Mouse (Mus musculus): ENCODE data around the gene Gnb1l.

The Gnb1l gene

GRCm38 (mm10) chr16:18547891-18548290, 49.4 kb downstream of the Gnb1l start:
- no peak for DNase-seq (ENCODE audit: low spot score in 2 of 2)

DNA sequence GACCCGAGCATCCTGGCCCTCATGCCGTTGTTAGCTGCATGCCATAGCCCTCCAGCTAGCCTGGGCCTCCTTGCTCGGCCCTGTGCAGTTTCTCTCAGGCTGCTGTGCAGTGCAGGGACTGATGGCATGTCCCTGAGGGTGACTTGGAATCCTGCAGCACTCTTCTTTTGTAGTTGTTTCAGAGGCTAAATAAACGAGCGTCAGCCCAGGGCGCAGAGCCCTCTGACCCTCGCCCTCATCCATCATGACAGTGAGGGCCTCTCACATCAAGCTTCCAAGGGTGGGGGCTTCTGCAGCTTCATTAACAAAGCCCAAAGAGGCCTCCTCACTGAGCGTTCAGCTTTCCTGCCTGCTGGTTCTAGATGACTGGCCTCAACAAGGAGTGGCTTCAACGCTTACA, 53.1 kb downstream of the Gnb1l start:
- no peak for DNase-seq (ENCODE audit: low spot score in 2 of 2)

DNA sequence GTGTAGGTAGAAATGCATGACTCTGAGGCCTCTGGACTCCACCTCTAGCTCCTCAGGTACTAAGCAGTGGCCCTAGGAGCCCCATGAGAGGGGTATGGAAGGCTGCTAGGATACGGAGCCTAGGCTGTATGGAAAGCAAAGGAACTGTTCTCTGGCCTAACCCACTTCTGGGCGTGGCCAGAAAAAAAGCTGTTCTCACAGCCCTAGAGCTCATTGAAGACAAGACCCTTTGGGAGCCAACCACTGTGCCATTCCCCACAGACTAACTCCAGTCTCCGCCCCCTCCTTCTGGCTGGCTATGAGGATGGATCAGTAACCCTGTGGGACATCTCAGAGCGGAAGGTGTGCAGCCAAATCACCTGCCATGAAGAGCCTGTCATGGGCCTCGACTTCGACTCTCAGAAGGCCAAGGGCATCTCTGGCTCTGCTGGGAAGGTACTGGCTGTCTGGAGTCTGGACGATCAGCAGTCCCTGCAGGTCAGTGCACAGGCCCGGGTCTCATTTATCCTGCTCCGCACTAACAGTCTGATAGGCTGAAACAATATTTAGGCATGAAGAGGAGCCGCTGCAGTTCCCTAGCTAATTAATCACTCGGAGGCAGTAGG, 53.7 kb downstream of the Gnb1l start:
- no peak for DNase-seq (ENCODE audit: low spot score in 2 of 2)

GRCm38 (mm10) chr16:18554721-18555120, 56.2 kb downstream of the Gnb1l start:
- DNase-seq (ENCODE audit: low spot score in 2 of 2): no peak

GRCm38 (mm10) chr16:18555235-18555935, 56.9 kb downstream of the Gnb1l start:
- DNase-seq (ENCODE audit: low spot score in 2 of 2): no peak

- DNase-seq (ENCODE audit: low spot score in 2 of 2): no peak
Observed at GRCm38 (mm10) chr16:18556461-18556860, 57.9 kb downstream of the Gnb1l start.

DNA sequence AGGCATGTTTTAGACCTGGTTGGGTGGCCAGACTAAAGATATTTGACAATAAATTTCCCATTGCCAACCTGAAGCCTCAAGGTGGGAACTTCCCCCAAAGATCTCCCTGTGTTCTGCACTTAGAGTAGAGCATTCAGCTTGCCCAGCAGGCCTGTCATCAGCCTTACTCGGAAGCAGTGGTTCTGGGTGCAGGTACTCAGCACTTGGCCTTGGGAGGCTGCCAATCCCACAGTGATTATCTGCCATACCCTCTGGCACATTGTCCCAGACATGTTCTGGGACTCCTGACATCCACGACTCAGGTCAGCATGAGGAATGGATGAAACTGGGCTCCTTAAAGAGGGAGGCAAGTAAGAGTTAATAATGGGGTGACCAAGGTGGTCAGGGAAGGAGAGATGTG, 66.0 kb downstream of the Gnb1l start:
- no peak for DNase-seq (ENCODE audit: low spot score in 2 of 2)

- DNase-seq (ENCODE audit: low spot score in 2 of 2): no peak
Observed at GRCm38 (mm10) chr16:18568599-18568998, 70.1 kb downstream of the Gnb1l start.

GRCm38 (mm10) chr16:18574196-18574595, 75.7 kb downstream of the Gnb1l start:
- DNase-seq (ENCODE audit: low spot score in 2 of 2): no peak

DNA sequence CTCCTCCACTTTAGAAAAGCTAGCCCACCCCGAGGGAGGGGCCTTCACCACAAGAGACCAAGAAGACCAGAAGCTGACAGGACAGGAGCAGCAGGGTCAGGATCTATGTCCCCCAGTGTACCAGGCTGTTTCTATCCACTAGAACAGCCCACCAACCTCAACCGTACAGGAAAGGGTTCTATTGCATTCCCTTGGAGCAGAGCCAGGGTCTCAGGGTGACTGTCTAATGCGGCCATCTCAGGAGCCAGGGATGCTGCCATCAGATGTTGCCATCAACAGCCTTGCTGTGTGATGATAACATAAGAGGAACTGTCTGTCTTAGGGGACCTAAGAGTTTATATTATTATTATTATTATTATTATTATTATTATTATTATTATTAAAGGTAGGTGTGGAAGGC, 78.6 kb downstream of the Gnb1l start:
- no peak for DNase-seq (ENCODE audit: low spot score in 2 of 2)

- DNase-seq (ENCODE audit: low spot score in 2 of 2): no peak
Observed at GRCm38 (mm10) chr16:18577599-18578160, 79.2 kb downstream of the Gnb1l start.

GRCm38 (mm10) chr16:18580389-18580788, 81.9 kb downstream of the Gnb1l start:
- DNase-seq (ENCODE audit: low spot score in 2 of 2): no peak

DNA sequence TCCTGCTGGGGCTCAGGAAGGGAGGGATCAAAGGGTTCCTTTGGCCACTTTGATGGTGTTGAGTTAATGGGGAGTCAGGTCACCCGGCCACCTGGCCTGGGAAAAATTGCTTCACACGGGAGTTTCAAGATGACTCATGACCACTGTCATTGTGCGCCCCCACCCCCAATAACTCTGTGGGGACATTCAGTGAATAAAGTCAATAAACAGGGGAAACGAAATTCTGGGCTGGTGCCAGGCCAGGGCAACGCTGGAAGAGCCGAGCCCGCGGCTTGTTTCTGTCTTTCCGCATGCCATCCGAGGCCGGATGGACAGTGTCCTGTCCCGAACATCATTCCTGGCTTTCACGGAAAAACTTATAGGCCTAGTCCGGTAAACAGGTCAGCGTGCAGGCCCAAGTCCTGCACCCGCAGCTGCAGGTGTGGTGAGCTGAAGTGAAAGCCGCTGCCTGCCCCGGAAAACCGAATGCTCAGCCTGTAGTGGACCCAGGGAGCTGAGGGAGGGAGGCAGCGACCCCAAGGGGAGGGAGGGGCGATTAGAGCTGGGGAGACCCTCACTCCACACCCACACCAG, 82.6 kb downstream of the Gnb1l start:
- DNase-seq (ENCODE audit: low spot score in 2 of 2): no peak

DNA sequence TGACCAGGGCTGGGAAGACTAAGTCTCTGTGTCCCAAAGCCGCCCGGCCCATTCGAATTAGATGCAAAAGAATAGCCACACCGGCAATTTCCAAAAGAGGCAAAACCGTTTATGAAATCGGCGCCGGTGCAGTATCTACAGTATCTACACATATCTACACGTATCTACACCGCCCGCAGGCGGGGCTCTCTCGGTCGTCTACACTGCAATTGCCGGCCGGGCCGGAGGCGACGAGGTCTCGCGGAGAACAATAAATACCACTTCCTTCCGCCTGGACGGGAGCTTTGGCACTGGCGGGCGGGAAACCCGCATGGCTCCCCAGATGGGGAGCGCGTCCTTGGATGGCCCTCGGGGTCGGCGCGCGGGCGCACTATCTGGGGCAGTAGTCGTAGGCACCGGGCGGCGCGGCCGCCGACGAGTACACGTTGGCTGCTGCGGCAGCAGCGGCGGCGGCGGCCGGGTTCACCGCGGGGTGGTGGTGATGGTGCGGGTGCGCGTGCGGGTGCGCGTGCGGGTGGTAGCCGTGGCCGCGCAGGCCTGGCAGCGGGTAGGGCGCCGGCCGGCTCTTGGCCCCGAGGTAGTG, 83.2 kb downstream of the Gnb1l start:
- no peak for DNase-seq (ENCODE audit: low spot score in 2 of 2)

- DNase-seq (ENCODE audit: low spot score in 2 of 2): no peak
Observed at GRCm38 (mm10) chr16:18582426-18583148, 84.1 kb downstream of the Gnb1l start.

- no peak for DNase-seq (ENCODE audit: low spot score in 2 of 2)
Observed at GRCm38 (mm10) chr16:18583169-18583568, 84.7 kb downstream of the Gnb1l start.

GRCm38 (mm10) chr16:18583673-18584357, 85.3 kb downstream of the Gnb1l start:
- DNase-seq (ENCODE audit: low spot score in 2 of 2): no peak

DNA sequence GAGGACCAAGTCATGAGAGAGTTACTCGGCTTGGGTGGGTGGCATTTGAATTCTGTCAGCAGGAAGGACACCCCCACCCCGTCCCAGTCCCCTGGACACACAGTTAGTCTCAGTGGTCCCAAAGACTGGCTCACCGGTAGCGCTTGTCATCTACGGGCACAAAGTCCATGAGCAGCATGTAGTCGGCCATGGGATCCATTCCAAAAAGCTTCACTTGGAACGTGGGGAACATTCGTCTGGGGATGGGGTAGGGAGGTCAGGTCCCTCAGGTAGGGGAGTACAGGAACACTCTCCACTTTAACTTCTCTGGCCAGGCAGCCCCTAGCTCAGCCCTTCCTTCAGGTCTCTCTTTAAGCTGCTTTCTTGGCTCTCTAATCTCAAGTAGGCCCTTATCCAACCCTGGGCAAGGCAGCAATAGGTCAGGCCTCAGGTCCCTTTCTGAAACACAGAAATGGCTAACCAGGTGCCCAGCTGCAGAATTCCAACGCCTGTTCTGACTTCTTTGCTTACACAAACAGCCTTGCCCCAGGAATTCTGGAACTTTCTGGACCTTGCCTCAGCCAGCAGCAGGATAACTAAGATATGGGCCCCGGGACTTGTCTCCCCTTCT, 86.5 kb downstream of the Gnb1l start:
- DNase-seq (ENCODE audit: low spot score in 2 of 2): no peak

- DNase-seq (ENCODE audit: low spot score in 2 of 2): no peak
Observed at GRCm38 (mm10) chr16:18585676-18586075, 87.2 kb downstream of the Gnb1l start.

DNA sequence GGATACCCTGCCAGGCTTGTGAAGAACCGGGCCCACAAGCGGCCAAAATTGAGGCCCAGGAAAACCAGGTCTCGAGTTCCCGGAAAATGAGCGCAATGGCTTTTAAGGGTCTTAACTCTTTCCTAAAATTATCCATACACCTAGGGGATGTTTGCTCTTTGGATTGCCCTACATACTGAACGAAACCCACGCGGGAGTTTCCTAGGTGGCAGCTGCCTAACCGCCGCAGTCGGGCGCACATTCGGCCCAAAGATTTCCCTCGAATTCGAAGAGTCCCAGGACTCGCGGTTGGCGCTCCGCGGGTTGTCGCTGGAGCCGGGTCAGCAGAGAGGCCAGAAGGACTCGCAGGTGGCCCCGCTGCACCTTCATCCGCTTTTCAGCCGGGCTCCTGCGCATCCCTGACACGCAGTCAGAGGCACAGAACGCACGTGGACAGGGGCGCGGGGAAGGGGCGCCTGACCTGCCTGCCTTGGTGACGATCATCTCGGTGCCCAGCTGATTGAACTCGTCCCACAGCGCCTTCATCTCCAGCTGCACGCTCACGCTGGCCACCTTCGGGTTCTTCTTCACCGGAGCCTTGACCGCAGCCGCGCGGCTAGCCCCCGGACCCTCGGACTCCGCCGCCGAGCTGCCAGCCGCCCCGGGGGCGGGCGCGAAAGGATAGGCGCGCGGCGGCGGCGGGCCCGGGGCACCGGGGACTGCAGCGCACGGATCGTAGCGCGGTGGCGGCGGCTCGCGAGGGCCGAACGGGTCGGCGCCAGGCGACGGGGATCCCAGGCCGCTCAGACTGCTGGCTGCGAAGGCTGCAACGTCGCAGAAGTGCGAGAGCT, 87.8 kb downstream of the Gnb1l start:
- no peak for DNase-seq (ENCODE audit: low spot score in 2 of 2)

Data from spleen, postnatal 10 days (tissue).